Mouse (Mus musculus): Measurements from ENCODE around the gene Pgls.

Gene Pgls

DNA sequence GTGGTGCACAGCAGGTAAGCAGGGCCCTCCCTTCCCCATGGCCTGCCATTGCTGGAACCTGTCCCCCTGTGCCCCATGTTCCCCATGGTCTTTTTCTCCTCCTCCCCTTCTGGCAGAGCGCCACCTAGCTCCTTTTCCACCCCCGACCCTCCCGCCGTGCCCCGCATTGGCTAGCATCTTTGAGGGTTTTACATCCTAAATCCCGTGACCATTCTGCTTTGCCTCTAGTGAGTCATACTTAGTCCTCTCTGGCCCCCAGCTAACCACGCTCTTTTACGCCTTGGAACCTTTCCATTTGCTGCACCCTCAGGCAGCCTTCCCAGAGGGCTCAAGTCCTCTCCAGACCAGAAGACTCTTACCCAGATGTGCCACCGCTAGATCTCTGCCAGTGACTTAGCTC lies 11.8 kb upstream of the Pgls start:
- no peak for TF ChIP-seq GATA4 (IDR thresholded peaks at IDR 0.05; ENCODE audit: insufficient replicate concordance, low read length)

DNA sequence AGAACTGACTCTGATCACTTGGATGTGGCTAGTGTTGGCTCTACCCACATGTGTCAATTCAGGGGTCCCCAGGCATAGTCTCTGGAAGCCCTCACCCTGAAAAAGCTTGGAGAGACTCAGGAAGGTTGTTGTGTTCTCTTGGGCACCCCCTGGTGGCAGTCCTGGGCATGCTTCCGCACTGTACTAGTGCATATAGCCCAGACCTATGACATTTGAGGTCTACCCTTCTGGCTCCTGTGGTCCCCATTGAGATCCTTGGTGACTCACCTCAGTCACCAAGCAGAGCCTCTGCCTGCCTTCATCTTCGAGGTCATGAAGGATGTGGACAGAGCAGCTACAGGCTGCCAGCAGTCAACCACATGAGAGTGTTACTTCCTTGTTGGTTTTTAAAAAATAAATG lies 5.1 kb upstream of the Pgls start:
- TF ChIP-seq GATA4 (IDR thresholded peaks at IDR 0.05; ENCODE audit: insufficient replicate concordance, low read length) = no peak

DNA sequence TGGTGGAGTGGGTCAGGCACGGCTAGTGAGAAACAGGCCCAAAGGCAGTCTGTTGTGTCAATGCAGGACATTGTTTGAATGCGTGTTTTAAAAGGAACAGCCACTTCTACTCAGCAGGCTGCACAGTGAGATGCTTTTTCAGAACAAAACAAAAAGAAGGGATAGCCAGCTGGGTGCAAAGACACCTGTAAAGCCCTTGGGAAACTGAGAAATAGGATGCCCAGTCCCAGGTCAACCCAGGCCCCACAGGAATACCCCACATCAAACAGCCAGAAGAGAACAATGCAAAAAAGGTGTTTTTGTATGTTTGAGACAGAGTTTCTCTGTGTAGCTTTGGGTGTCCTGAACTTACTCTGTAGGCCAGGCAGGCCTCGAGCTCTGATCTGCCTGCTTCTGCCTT lies 3.2 kb upstream of the Pgls start:
- no peak for TF ChIP-seq GATA4 (IDR thresholded peaks at IDR 0.05; ENCODE audit: insufficient replicate concordance, low read length)

DNA sequence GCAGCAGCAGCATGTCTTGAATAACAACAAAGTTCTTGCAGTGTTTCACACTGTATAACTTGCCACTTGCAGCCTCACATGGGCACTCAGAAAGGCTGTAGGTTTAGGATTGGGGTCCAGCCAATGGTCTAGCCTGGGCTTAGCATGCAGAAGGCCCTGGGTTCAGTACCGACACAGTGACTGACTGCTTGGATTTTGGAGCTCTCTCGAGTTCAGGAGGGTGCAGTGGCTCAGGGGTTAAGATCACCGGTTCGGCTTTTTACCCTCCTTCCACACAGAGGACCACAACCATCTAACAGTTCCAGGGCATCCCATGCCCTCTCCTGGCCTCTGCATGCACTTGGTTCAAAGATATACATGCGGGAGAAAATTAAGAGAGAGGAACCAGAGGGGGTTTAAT lies 959 bp upstream of the Pgls start:
- TF ChIP-seq GATA4 (IDR thresholded peaks at IDR 0.05; ENCODE audit: insufficient replicate concordance, low read length) = no peak

DNA sequence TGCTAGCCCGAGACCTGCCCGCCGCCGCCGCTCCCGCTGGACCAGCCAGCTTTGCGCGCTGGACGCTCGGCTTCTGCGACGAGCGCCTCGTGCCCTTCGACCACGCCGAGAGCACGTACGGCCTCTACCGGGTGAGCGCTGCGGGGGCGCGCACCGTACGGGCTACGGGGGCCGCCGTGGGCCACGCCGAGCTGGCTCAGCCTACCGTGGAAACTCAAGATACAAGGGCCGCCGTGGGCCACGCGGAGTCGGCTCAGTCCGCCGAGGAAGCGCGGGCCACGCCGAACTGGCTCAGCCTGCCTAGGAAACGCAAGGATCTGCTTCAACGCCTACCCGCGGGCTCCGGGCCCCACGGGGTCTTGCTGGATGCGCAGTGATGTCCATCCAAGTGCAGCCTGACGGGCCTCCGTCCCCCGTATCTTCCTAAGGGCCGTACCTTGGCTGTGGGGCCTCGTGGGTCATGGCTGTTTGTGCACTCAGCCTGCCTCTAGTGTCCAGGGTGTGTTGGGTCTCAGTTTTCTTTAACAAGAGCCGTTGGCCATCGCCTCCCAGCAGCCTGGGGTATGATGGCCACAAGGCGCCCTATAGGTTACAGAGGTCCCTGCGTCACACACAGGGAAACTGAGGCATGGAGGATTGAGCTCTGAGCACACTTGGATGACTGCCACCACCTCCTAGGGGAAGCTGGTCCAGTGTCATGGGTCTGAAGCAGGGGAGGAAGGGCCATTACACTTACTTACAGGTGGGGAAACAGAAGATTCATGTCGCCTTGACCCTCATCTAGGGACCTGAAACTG lies 596 bp downstream of the Pgls start:
- TF ChIP-seq GATA4 (IDR thresholded peaks at IDR 0.05; ENCODE audit: insufficient replicate concordance, low read length) = no peak

DNA sequence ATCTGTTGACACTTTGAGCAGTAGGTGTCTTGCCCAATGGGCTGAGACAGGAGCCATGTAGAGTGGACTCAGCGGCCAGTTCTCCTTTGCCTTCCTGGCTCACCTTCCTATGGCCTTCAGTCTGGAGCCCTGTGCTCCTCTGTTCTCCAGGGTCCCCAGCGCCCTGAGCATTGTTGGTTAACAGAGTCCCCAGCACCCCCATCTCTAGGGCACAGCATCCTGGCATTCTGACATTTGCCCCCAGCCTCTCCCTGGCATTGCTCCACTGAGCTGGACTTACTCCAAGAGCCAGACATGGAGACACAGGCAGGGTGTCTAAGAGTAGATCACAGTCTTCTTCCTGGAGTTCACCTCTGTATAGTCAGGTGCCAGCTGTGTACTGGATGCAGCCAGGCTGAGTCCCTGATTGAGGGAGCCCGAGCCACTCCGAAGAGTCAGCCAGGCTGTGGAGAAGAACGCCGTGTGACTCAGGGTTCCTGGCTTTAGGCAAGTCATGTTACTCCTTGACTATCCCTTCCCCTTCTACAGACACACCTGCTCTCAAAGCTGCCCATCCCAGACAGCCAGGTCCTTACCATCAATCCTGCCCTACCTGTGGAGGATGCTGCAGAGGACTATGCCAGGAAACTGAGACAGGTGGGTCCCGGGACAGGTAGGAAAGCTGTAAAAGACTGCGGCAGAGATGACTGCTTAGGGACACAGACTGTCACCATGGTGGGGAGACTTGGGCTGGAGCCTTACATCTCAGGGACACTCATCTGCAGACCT lies 1.8 kb downstream of the Pgls start:
- no peak for TF ChIP-seq GATA4 (IDR thresholded peaks at IDR 0.05; ENCODE audit: insufficient replicate concordance, low read length)

DNA sequence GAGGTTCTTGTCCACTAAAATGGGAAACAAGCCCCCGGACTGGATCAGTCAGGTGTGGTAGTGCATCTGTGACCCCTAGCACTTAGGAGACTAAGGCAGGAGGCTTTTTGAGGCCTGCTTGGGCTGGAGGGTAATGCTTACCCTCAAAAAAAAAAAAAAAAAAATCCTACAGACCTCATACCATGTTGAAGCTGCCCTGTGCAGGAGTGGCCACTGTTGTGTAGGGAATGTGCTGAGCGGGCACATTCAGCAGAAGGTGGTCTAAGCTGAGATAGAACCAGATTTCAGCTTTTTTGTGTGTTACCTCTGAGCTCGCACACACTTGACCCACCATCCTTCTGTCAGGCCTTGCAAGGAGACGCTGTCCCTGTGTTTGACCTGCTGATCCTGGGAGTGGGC lies 2.3 kb downstream of the Pgls start:
- no peak for TF ChIP-seq GATA4 (IDR thresholded peaks at IDR 0.05; ENCODE audit: insufficient replicate concordance, low read length)

DNA sequence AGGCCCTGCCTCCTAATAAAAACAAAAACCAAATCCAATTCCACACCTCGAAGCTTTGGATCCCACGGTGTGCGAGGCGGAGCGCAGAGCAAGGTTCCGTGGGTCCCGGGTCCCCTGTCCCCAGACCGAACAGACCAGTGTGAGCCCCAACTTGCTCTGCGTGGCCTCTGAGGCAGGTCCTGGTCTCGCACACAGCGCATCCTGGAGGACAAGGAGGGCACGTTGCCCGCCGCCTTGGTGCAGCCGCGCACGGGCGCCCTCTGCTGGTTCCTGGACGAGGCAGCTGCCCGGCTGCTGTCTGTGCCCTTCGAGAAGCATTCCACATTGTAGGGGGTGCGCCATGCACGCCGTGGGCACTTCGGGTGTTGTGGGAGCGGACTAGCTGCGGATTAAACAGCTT lies 3.9 kb downstream of the Pgls start:
- TF ChIP-seq GATA4 (IDR thresholded peaks at IDR 0.05; ENCODE audit: insufficient replicate concordance, low read length) = no peak

DNA sequence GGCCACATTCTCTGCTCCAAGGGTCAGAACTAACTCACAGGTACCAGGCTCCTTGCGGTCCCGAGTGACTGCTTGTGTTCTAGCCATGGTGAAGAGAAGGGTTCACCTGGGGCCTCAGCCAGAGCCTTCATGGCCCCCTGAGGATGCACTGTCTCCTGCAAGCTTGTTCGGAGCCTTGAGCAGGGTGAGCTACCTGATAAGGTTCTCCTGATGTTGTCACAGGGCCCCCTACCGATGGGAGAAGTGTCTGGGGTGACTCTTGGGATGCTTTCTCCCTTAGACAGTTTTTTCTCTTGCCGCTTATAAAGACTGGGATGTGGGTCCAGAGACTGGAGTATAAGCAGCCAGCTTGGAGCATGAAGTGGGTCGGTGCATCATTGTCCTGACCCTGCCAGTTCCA lies 4.4 kb downstream of the Pgls start:
- TF ChIP-seq GATA4 (IDR thresholded peaks at IDR 0.05; ENCODE audit: insufficient replicate concordance, low read length) = no peak

DNA sequence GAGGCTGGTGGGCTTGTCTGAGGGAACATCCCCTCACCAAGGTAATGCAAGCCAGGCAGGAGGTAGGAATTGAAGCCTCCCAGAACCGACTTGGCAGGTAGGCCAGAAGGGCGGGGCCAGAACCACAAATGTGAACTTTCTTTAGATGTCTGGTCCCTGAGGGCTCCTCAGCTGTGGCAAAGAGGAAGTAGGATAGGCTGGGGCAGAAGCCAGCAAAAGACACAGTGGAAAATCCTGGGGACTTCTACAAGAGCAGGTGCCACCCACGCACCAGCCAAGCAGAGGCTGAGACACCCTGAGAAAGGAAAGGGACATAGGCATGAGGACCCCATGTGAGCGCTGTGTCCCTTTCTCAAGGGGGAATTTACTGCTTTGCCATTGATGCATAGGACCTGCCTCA lies 4.8 kb downstream of the Pgls start:
- no peak for TF ChIP-seq GATA4 (IDR thresholded peaks at IDR 0.05; ENCODE audit: insufficient replicate concordance, low read length)

DNA sequence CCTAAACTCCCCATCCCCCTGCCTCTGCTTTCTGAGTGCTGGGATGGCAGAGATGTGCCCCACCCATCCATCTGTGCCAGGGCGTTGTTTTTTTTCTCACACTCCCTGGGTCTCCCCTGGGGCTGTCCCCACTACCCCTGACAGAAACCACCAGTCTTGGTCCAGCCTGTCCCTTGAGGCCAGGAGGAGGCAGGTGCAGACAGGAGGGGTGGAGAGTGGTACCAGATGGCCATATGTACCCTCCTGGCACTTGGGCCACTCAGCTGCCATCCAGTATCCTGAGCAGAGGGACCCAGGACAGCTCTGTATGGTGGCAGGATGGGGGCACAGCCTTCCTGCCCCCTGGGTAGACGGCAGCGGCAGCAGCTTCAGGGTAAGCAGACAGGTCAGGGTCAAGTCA lies 5.5 kb downstream of the Pgls start, which contains the start of gene Fam129c:
TSS of gene Fam129c (plus strand) at position 198 of the 400 bp plus-strand sequence.
- TF ChIP-seq GATA4 (IDR thresholded peaks at IDR 0.05; ENCODE audit: insufficient replicate concordance, low read length) = no peak

DNA sequence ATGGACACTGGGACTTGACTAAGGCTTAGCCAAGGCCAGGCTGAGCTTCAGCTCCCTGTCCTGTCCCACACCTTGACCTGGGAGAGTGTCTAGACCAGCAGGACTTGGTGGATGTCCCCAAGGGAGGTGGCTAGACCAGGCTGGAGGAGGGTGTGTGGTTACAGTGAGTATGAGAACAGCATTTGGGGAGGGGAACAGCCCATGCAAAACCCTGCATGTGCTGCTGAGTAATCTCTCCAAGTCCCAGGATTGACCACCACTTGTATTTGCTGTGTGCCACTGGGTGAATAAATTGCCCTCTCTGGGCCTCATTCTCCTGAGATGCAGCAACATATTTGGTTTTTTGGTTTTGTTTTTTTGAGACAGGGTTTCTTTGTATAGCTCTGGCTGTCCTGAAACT lies 6.4 kb downstream of the Pgls start:
- TF ChIP-seq GATA4 (IDR thresholded peaks at IDR 0.05; ENCODE audit: insufficient replicate concordance, low read length) = no peak

DNA sequence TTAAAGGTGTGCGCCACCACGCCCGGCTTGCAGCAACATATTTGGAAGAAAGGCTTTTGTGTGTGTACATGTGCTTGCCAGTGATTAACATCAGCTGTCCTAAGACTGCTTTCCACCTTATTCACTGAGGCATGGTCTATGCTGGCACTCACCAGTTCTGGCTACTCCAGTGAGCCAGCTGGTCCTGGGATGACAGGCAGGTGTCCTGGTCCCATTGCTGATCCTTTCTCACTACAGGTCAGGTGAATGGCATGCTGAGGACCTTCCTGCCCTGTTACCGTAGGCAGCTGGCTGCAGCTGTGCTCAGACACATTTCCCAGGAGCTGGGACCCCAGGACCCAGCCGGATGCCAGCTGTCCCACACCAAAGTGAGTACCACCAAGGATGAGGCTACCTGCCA lies 6.9 kb downstream of the Pgls start:
- no peak for TF ChIP-seq GATA4 (IDR thresholded peaks at IDR 0.05; ENCODE audit: insufficient replicate concordance, low read length)

DNA sequence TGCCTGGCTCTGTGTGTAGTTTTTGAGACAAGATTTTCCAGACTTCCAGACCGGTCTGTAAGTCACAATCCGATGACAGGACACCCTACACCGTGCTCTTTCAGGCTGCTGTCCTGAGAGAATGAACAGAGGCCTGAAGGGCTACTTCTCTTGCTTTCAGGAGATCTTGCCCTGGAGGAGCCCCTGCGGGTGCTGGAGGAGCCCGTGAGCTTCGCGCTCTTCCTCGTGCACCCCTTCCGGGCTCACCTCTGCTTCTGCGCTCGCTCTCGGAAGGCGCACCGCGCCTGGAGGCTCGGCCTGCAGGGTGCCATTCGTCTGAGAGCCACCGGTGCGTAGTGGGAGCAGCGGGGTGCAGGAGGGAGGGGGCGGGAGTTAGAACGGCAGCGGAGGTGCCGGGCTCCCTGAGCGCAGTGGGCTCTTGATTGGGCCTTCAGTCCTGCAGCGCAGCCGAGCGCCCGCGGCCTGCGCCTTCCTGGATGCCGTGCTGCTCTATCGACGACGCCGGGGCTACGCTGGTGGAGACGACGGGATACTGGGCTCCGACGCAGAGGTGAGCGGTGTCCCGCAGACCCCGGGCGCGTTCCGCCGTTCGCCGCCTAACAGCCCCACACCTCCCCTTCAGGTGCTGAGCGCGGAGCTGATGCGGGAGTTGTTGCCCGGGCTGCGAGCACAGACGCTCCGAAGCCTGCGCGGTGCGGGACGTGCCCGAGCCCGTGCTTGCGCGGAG lies 10.1 kb downstream of the Pgls start:
- no peak for TF ChIP-seq GATA4 (IDR thresholded peaks at IDR 0.05; ENCODE audit: insufficient replicate concordance, low read length)

DNA sequence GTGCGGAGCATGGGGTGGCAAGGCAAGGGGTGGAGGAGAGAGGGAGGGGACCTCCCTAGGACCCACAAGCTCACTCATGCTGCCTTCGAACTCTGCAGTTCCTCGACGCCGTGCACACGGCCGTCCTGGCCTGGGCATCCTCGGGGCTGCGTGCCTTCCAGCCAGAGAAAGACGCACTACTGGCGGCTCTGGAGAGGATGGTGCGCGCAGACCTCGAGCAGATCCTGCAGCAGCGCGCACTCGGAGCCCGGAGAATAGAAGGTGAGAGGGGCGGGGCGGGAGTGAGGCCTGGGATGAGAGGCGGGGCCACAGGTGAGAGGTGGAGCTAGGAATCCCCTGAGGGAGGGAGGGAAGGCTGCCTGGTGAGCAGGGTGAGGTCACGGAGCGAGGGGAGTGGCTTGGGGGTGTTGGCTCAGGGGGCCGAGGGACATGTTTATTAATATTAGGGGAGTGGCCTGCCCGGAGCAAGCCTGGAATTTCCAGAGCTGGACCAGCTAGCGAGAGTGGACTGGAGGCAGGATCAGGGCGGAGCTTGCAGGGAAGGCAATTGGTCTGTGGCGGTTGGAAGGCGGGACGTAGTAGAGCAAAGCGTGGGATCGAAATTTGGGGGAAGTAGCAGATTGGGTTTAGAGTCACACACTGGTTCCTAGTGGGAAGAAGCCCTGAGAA lies 10.8 kb downstream of the Pgls start:
- no peak for TF ChIP-seq GATA4 (IDR thresholded peaks at IDR 0.05; ENCODE audit: insufficient replicate concordance, low read length)

All from liver, adult (tissue).